Mouse (Mus musculus): ENCODE results near the gene Npepps. TPM values are rescaled to one million over a fixed set of nuclear protein-coding genes. Genes with fewer than 3 reads are reported as not detected.
A peak's percentile ranks its signal among the peaks of the same experiment; 100 is the strongest.
"Not testable (repeated sequence)": the region's sequence is repeated elsewhere in the genome, so short reads cannot be mapped to it uniquely, and the experiment has no call there.

The Npepps gene
- polyA plus RNA-seq, 1 experiment from 2014 or later, result 70.5 TPM

GRCm38 (mm10) chr11:97210728-97211400 is 69.6 kb downstream of the Npepps start:
- DNase-seq (ENCODE audit: low spot score), result no peak

GRCm38 (mm10) chr11:97207011-97207422 is 73.4 kb downstream of the Npepps start:
- WGBS, result 84% methylated on average over 8 of the region's 8 CpGs
- H3K36me3 ChIP-seq, result peaks cover 61% of the 10 kb centered on the region

More at GRCm38 (mm10) chr11:97210728-97211400, 69.6 kb downstream of the Npepps start:
- Histone ChIP-seq H3K27ac (no peak overlapping the region), H3K4me1 (peaks cover 11% of the 10 kb centered on the region), H3K36me3 (peaks cover 95% of the 10 kb centered on the region), H3K27me3 (ENCODE audit: low read depth, poor library complexity, severe bottlenecking) (no peaks in the 10 kb centered on the region), H3K4me3 (no peak overlapping the region), H3K9me3 (replicated peaks) (no peaks in the 10 kb centered on the region)
- WGBS, result 70% methylated on average over 9 of the region's 9 CpGs

GRCm38 (mm10) chr11:97199519-97199918 is 80.9 kb downstream of the Npepps start:
- Histone ChIP-seq H3K4me1 (no peaks in the 10 kb centered on the region), H3K4me3 (no peak overlapping the region), H3K36me3 (peaks cover 3% of the 10 kb centered on the region; the same call in 1 of the 2 replicates), H3K9me3 (replicated peaks) (no peaks in the 10 kb centered on the region), H3K27me3 (ENCODE audit: low read depth, poor library complexity, severe bottlenecking) (no peaks in the 10 kb centered on the region), H3K27ac (no peak overlapping the region)
- DNase-seq (ENCODE audit: low spot score), result no peak
- 90% methylated on average over 6 of the region's 6 CpGs for WGBS

More at GRCm38 (mm10) chr11:97207011-97207422, 73.4 kb downstream of the Npepps start:
- DNase-seq (ENCODE audit: low spot score), result no peak
- no peaks in the 10 kb centered on the region for H3K27me3 ChIP-seq (ENCODE audit: low read depth, poor library complexity, severe bottlenecking)
- H3K4me3 ChIP-seq, result no peak overlapping the region
- H3K4me1 ChIP-seq, result peaks cover 11% of the 10 kb centered on the region
- no peaks in the 10 kb centered on the region for H3K9me3 ChIP-seq (replicated peaks)
- H3K27ac ChIP-seq, result no peak overlapping the region

GRCm38 (mm10) chr11:97198601-97199000 is 81.8 kb downstream of the Npepps start:
- no peak overlapping the region for H3K4me3 ChIP-seq
- WGBS, result 15% methylated on average over 5 of the region's 5 CpGs
- no peaks in the 10 kb centered on the region for H3K4me1 ChIP-seq
- H3K27me3 ChIP-seq (ENCODE audit: low read depth, poor library complexity, severe bottlenecking), result no peaks in the 10 kb centered on the region
- H3K27ac ChIP-seq, result no peak overlapping the region
- H3K9me3 ChIP-seq (replicated peaks), result no peaks in the 10 kb centered on the region
- H3K36me3 ChIP-seq, result peaks cover 3% of the 10 kb centered on the region; the same call in 1 of the 2 replicates
- DNase-seq (ENCODE audit: low spot score), result peak; percentile 74

GRCm38 (mm10) chr11:97197021-97197420 is 83.4 kb downstream of the Npepps start:
- peaks cover 3% of the 10 kb centered on the region; the same call in 1 of the 2 replicates for H3K36me3 ChIP-seq

GRCm38 (mm10) chr11:97196541-97196940 is 83.9 kb downstream of the Npepps start:
- Histone ChIP-seq H3K27ac (no peak overlapping the region), H3K4me1 (no peaks in the 10 kb centered on the region), H3K27me3 (ENCODE audit: low read depth, poor library complexity, severe bottlenecking) (no peaks in the 10 kb centered on the region), H3K4me3 (no peak overlapping the region), H3K36me3 (peaks cover 3% of the 10 kb centered on the region; the same call in 1 of the 2 replicates), H3K9me3 (replicated peaks) (no peaks in the 10 kb centered on the region)
- no peak for DNase-seq (ENCODE audit: low spot score)
- 74% methylated on average over 12 of the region's 12 CpGs for WGBS

More at GRCm38 (mm10) chr11:97197021-97197420, 83.4 kb downstream of the Npepps start:
- H3K4me1 ChIP-seq, result no peaks in the 10 kb centered on the region
- no peak for DNase-seq (ENCODE audit: low spot score)
- no peak overlapping the region for H3K27ac ChIP-seq
- no peaks in the 10 kb centered on the region for H3K9me3 ChIP-seq (replicated peaks)
- 86% methylated on average over 8 of the region's 8 CpGs for WGBS
- H3K4me3 ChIP-seq, result no peak overlapping the region
- H3K27me3 ChIP-seq (ENCODE audit: low read depth, poor library complexity, severe bottlenecking), result no peaks in the 10 kb centered on the region

- Histone ChIP-seq H3K4me3 (no peak overlapping the region), H3K9me3 (replicated peaks) (no peaks in the 10 kb centered on the region), H3K36me3 (peaks cover 13% of the 10 kb centered on the region; the same call in 1 of the 2 replicates), H3K27me3 (ENCODE audit: low read depth, poor library complexity, severe bottlenecking) (no peaks in the 10 kb centered on the region), H3K27ac (no peak overlapping the region), H3K4me1 (peaks cover 6% of the 10 kb centered on the region)
- DNase-seq (ENCODE audit: low spot score), result no peak
Observed at GRCm38 (mm10) chr11:97192621-97192951, 87.9 kb downstream of the Npepps start.

- Histone ChIP-seq H3K4me1 (peaks cover 6% of the 10 kb centered on the region), H3K4me3 (no peak overlapping the region), H3K36me3 (peaks cover 15% of the 10 kb centered on the region; the same call in 1 of the 2 replicates), H3K27ac (no peak overlapping the region), H3K27me3 (ENCODE audit: low read depth, poor library complexity, severe bottlenecking) (no peaks in the 10 kb centered on the region), H3K9me3 (replicated peaks) (no peaks in the 10 kb centered on the region)
- WGBS, result 77% methylated on average over 6 of the region's 6 CpGs
- no peak for DNase-seq (ENCODE audit: low spot score)
Observed at GRCm38 (mm10) chr11:97191915-97192620, 88.4 kb downstream of the Npepps start.

GRCm38 (mm10) chr11:97190992-97191391 is 89.4 kb downstream of the Npepps start:
- WGBS, result 89% methylated on average over 6 of the region's 6 CpGs
- no peak for DNase-seq (ENCODE audit: low spot score)
- peaks cover 12% of the 10 kb centered on the region for H3K4me1 ChIP-seq
- H3K27me3 ChIP-seq (ENCODE audit: low read depth, poor library complexity, severe bottlenecking), result no peaks in the 10 kb centered on the region
- no peaks in the 10 kb centered on the region for H3K9me3 ChIP-seq (replicated peaks)
- H3K27ac ChIP-seq, result no peak overlapping the region
- peaks cover 24% of the 10 kb centered on the region for H3K36me3 ChIP-seq
- H3K4me3 ChIP-seq, result no peak overlapping the region

- H3K36me3 ChIP-seq, result peaks cover 35% of the 10 kb centered on the region
- H3K4me3 ChIP-seq, result peak overlapping the region; percentile 69; the same call in 1 of the 2 replicates
- H3K9me3 ChIP-seq (replicated peaks); H3K27ac ChIP-seq; DNase-seq (ENCODE audit: low spot score); H3K27me3 ChIP-seq (ENCODE audit: low read depth, poor library complexity, severe bottlenecking): not testable (repeated sequence)
- peaks cover 23% of the 10 kb centered on the region for H3K4me1 ChIP-seq
- 93% methylated on average over 6 of the region's 6 CpGs for WGBS
Observed at GRCm38 (mm10) chr11:97189645-97190044, 90.8 kb downstream of the Npepps start.

GRCm38 (mm10) chr11:97189231-97189630 is 91.2 kb downstream of the Npepps start:
- Histone ChIP-seq H3K4me1 (peaks cover 25% of the 10 kb centered on the region), H3K27ac (peak overlapping the region; percentile 95), H3K36me3 (peaks cover 38% of the 10 kb centered on the region), H3K9me3 (replicated peaks) (no peaks in the 10 kb centered on the region), H3K27me3 (ENCODE audit: low read depth, poor library complexity, severe bottlenecking) (no peaks in the 10 kb centered on the region), H3K4me3 (peak overlapping the region; percentile 69)
- 33% methylated on average over 3 of the region's 3 CpGs for WGBS
- no peak for DNase-seq (ENCODE audit: low spot score)

GRCm38 (mm10) chr11:97188643-97188955 is 91.8 kb downstream of the Npepps start:
- H3K4me1 ChIP-seq, result peaks cover 25% of the 10 kb centered on the region
- H3K27ac ChIP-seq, result peak overlapping the region; percentile 95
- no peak for DNase-seq (ENCODE audit: low spot score)
- WGBS, result under 1% methylated on average over 15 of the region's 15 CpGs
- no peaks in the 10 kb centered on the region for H3K9me3 ChIP-seq (replicated peaks)
- peak overlapping the region; percentile 69 for H3K4me3 ChIP-seq
- peaks cover 45% of the 10 kb centered on the region for H3K36me3 ChIP-seq
- H3K27me3 ChIP-seq (ENCODE audit: low read depth, poor library complexity, severe bottlenecking), result no peaks in the 10 kb centered on the region
